Mouse (Mus musculus): ENCODE results near the gene Arhgef7. TPM values are rescaled to one million over a fixed set of nuclear protein-coding genes. Genes with fewer than 3 reads are reported as not detected.

Arhgef7 gene
- polyA plus RNA-seq, 1 experiment, result 27.4 TPM

DNA sequence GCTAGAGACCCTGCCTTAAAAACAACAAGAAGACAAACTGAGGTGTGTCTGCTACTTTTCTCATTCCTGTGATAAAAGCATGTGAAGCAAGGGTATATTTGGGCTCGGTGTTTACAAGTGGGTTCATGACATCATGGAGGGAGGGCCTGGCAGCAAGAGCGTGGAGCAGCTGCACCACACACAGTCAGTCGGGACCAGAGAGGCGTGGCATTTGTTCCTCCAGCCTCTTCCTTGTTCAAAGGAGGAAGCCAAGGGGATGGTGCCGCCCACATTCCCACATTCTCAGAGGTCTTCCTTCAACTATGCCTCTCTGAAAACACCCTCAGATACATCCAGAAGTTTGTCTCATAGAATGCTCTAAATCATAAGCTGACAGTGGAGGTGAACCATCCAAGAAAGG, 23.7 kb upstream of the Arhgef7 start:
- WGBS, result 72% methylated on average over 5 of the region's 5 CpGs
- no peaks in the 10 kb centered on the region for H3K36me3 ChIP-seq (ENCODE audit: control insufficient read depth, insufficient read depth, low read length)
- peaks cover 21% of the 10 kb centered on the region for H3K4me1 ChIP-seq (ENCODE audit: control insufficient read depth, insufficient read depth, insufficient read length, low read length)
- TF ChIP-seq POLR2A (IDR thresholded peaks at IDR 0.05; ENCODE audit: low read depth, low read length) (no peak), CTCF (IDR thresholded peaks at IDR 0.05; ENCODE audit: extremely low read depth, insufficient read length, insufficient replicate concordance, low read depth, low read length) (no peak)
- H3K27ac ChIP-seq (ENCODE audit: insufficient read depth, low read depth, low read length), result no peak overlapping the region
- no peaks in the 10 kb centered on the region for H3K27me3 ChIP-seq (ENCODE audit: control insufficient read depth, insufficient read depth, low read length)
- H3K4me3 ChIP-seq (ENCODE audit: low read depth, low read length), result no peak overlapping the region

DNA sequence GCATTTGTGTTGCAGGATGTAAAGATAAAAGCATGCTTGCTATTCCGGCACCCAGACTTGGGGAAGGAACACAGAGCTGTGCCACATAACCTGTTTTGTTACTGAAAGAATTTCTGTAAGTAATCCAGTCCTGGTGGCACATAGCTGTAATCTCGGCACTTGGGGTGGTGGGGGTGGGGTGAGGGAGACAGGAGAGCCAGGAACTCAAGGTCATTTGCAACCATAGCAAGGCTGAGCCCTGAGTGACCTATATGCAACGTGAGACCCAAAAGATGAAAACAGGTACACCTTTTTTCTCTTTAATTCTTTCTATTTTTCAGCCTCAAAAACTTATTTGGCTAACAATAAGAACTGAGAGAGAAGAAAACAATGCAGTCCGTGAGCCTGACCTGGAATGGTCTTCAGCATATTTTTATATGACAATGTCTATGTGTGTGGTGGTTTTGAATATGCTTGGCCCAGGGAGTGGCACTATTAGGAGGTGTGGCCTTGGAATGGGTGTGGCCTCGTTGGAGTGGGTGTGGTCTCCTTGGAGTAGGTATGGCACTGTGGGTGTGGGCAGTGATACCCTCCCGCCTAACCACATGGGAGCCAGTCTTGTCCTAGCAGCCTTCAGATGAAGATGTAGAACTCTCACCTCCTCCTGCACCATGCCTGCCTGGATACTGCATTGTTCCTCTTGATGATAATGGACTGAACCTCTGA, 22.7 kb upstream of the Arhgef7 start:
- Histone ChIP-seq H3K27ac (ENCODE audit: insufficient read depth, low read depth, low read length) (no peak overlapping the region), H3K27me3 (ENCODE audit: control insufficient read depth, insufficient read depth, low read length) (no peaks in the 10 kb centered on the region), H3K4me1 (ENCODE audit: control insufficient read depth, insufficient read depth, insufficient read length, low read length) (peaks cover 31% of the 10 kb centered on the region), H3K36me3 (ENCODE audit: control insufficient read depth, insufficient read depth, low read length) (no peaks in the 10 kb centered on the region), H3K4me3 (ENCODE audit: low read depth, low read length) (no peak overlapping the region)
- WGBS, result 70% methylated on average over 6 of the region's 6 CpGs
- TF ChIP-seq POLR2A (IDR thresholded peaks at IDR 0.05; ENCODE audit: low read depth, low read length), result no peak
- no peak for TF ChIP-seq CTCF (IDR thresholded peaks at IDR 0.05; ENCODE audit: extremely low read depth, insufficient read length, insufficient replicate concordance, low read depth, low read length)

DNA sequence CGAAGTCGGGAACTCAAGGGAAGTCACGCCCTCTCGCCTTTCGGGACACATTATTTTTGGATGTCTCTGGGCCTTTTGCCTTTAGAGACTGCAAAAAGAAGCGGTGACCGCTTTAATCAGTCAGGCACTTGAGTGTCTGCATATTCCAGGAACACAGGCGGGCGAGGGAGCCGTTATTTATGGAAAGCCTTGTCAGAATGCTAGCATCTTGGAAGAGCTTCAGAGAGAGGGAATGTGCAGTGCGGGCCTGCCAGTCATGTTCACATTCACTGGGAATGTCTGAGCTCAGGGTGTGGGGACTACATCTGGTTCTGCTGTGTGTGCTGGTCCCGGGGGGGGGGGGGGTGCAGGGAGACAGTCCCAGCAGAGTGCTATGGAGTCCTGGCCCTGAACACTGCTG, 21.7 kb upstream of the Arhgef7 start:
- TF ChIP-seq POLR2A (IDR thresholded peaks at IDR 0.05; ENCODE audit: low read depth, low read length), result no peak
- TF ChIP-seq CTCF (IDR thresholded peaks at IDR 0.05; ENCODE audit: extremely low read depth, insufficient read length, insufficient replicate concordance, low read depth, low read length), result no peak
- H3K27me3 ChIP-seq (ENCODE audit: control insufficient read depth, insufficient read depth, low read length), result no peaks in the 10 kb centered on the region
- no peaks in the 10 kb centered on the region for H3K36me3 ChIP-seq (ENCODE audit: control insufficient read depth, insufficient read depth, low read length)
- WGBS, result 80% methylated on average over 12 of the region's 12 CpGs
- H3K27ac ChIP-seq (ENCODE audit: insufficient read depth, low read depth, low read length), result no peak overlapping the region
- peaks cover 36% of the 10 kb centered on the region for H3K4me1 ChIP-seq (ENCODE audit: control insufficient read depth, insufficient read depth, insufficient read length, low read length)
- no peak overlapping the region for H3K4me3 ChIP-seq (ENCODE audit: low read depth, low read length)

DNA sequence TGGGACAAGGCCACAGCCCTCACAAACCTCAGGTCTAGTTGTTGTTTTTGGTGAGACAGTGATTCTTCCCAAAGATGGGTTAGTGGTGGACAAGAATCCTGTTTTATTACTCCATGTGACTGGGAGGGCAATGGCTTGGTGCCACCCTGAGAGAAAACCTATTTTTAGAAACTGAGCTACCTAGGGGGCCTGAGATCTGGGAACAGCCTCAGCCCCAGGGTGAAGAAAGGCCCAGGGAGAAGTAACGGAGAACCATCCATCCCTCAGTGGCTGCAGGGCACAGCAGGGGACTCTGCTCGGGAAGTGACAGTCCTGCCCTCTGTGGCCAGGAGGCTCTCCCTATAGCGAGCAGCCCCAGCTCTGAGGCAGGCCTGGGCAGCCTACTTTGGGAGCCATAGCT, 19.8 kb upstream of the Arhgef7 start:
- no peaks in the 10 kb centered on the region for H3K36me3 ChIP-seq (ENCODE audit: control insufficient read depth, insufficient read depth, low read length)
- H3K27me3 ChIP-seq (ENCODE audit: control insufficient read depth, insufficient read depth, low read length), result no peaks in the 10 kb centered on the region
- no peak for TF ChIP-seq CTCF (IDR thresholded peaks at IDR 0.05; ENCODE audit: extremely low read depth, insufficient read length, insufficient replicate concordance, low read depth, low read length)
- no peak for TF ChIP-seq POLR2A (IDR thresholded peaks at IDR 0.05; ENCODE audit: low read depth, low read length)
- WGBS, result 64% methylated on average over 3 of the region's 3 CpGs
- no peak overlapping the region for H3K27ac ChIP-seq (ENCODE audit: insufficient read depth, low read depth, low read length)
- H3K4me1 ChIP-seq (ENCODE audit: control insufficient read depth, insufficient read depth, insufficient read length, low read length), result peaks cover 31% of the 10 kb centered on the region
- H3K4me3 ChIP-seq (ENCODE audit: low read depth, low read length), result no peak overlapping the region

DNA sequence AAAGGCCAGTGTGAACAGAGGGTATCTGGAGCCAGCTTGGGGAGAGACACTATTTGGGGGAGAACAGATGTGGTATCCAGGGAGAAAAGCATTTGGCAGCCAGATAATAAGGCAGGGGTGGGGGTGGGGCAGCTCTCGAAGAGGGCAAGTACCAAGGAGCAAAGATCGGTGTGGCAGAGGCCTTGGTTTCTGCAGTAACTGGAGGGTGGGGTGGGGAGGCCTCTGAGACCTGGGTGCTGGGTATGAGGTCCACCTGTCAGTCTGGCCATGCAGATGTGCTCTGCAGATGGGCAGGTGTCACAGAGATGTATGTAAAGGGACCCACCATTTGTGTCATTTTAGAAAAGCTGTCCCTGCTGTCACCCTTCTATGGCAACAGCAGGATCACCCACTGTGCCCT, 18.7 kb upstream of the Arhgef7 start:
- no peaks in the 10 kb centered on the region for H3K27me3 ChIP-seq (ENCODE audit: control insufficient read depth, insufficient read depth, low read length)
- peaks cover 31% of the 10 kb centered on the region for H3K4me1 ChIP-seq (ENCODE audit: control insufficient read depth, insufficient read depth, insufficient read length, low read length)
- no peak overlapping the region for H3K4me3 ChIP-seq (ENCODE audit: low read depth, low read length)
- TF ChIP-seq CTCF (IDR thresholded peaks at IDR 0.05; ENCODE audit: extremely low read depth, insufficient read length, insufficient replicate concordance, low read depth, low read length) (no peak), POLR2A (IDR thresholded peaks at IDR 0.05; ENCODE audit: low read depth, low read length) (no peak)
- H3K36me3 ChIP-seq (ENCODE audit: control insufficient read depth, insufficient read depth, low read length), result no peaks in the 10 kb centered on the region
- WGBS, result 29% methylated on average over 2 of the region's 2 CpGs
- H3K27ac ChIP-seq (ENCODE audit: insufficient read depth, low read depth, low read length), result 0 out of 2 replicates have a peak overlapping the region, but pooled peaks have one; percentile 9

DNA sequence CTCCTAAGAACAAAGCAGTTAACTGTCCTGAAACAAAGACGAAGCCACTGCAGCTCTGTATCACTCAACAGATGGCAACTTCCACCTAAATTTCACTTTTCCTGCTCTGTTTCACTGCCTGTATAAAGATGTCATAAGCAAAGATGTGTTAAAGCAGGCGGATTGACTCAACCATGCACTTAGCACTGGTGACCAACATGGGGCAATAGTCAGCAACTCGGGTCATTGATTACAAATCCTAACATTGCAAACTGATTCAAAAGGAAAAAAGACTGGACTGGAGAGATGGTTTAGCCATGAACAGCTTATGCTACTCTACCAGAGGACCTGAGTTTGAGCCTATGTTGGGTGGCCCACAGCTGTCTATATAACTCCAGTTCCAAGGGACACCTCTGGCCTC, 18.0 kb upstream of the Arhgef7 start:
- Histone ChIP-seq H3K36me3 (ENCODE audit: control insufficient read depth, insufficient read depth, low read length) (no peaks in the 10 kb centered on the region), H3K4me3 (ENCODE audit: low read depth, low read length) (no peak overlapping the region), H3K27ac (ENCODE audit: insufficient read depth, low read depth, low read length) (0 out of 2 replicates have a peak overlapping the region, but pooled peaks have one; percentile 9), H3K27me3 (ENCODE audit: control insufficient read depth, insufficient read depth, low read length) (no peaks in the 10 kb centered on the region), H3K4me1 (ENCODE audit: control insufficient read depth, insufficient read depth, insufficient read length, low read length) (peaks cover 31% of the 10 kb centered on the region)
- 73% methylated on average over 3 of the region's 3 CpGs for WGBS
- no peak for TF ChIP-seq CTCF (IDR thresholded peaks at IDR 0.05; ENCODE audit: extremely low read depth, insufficient read length, insufficient replicate concordance, low read depth, low read length)
- no peak for TF ChIP-seq POLR2A (IDR thresholded peaks at IDR 0.05; ENCODE audit: low read depth, low read length)

DNA sequence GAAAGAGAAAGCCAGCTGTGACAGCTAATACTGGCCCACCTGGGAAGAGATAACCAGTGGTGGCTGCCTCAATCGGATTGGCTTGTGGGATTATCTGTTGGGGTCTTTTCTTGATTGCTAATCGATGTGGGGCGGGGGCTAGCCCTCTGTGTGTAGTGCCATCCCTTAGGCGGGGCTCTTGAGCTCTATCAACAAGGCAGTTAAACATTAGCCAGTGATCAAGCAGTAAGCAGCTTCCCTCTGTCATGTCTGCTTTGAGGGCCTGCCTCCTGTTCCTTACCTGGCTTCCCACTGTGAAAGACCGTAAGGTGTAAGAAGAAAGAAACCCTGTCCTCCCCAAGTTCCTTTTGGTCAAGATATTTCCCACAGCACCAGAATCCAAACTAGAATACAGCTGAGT, 17.1 kb upstream of the Arhgef7 start:
- no peaks in the 10 kb centered on the region for H3K27me3 ChIP-seq (ENCODE audit: control insufficient read depth, insufficient read depth, low read length)
- TF ChIP-seq CTCF (IDR thresholded peaks at IDR 0.05; ENCODE audit: extremely low read depth, insufficient read length, insufficient replicate concordance, low read depth, low read length), result no peak
- no peak for TF ChIP-seq POLR2A (IDR thresholded peaks at IDR 0.05; ENCODE audit: low read depth, low read length)
- 15% methylated on average over 5 of the region's 5 CpGs for WGBS
- H3K36me3 ChIP-seq (ENCODE audit: control insufficient read depth, insufficient read depth, low read length), result no peaks in the 10 kb centered on the region
- no peak overlapping the region for H3K4me3 ChIP-seq (ENCODE audit: low read depth, low read length)
- peaks cover 31% of the 10 kb centered on the region for H3K4me1 ChIP-seq (ENCODE audit: control insufficient read depth, insufficient read depth, insufficient read length, low read length)
- no peak overlapping the region for H3K27ac ChIP-seq (ENCODE audit: insufficient read depth, low read depth, low read length)

Data from small intestine, adult 2 months (tissue).